ENCODE assay signal across 9 mouse cellular contexts in genomic region chr11:55032286-55032685, GRCm38 (mm10). TPM values are rescaled to one million over a fixed set of nuclear protein-coding genes. Genes with fewer than 3 reads are reported as not detected.
DNase-seq lines count a peak whose midpoint lies in the region; ATAC-seq lines count a peak whose summit lies in the region.
"Had no signal": no experiment of that assay in that cellular context is flagged by ENCODE, and none has a peak within 500 bp of the region (broad histone marks: within the 10 kb centered on the region; RNA-seq: fewer than 3 reads in every experiment).

No protein-coding gene starts in this region.

- H3K9ac ChIP-seq in kidney, embryonic 15.5 days, result peak overlapping the region; percentile 72
- peak overlapping the region; percentile 64; the same call in 1 of the 2 replicates for H3K9ac ChIP-seq in hindbrain, embryonic 15.5 days
- H3K9ac ChIP-seq in midbrain, embryonic 15.5 days, result 0 out of 2 replicates have a peak overlapping the region, but pooled peaks have one; percentile 45

- H3K9me3 ChIP-seq in kidney, embryonic 15.5 days (replicated peaks), result no peaks in the 10 kb centered on the region
- no peaks in the 10 kb centered on the region for H3K9me3 ChIP-seq in hindbrain, embryonic 15.5 days
- H3K9me3 ChIP-seq in midbrain, embryonic 15.5 days, result no peaks in the 10 kb centered on the region

- 19% methylated on average over 5 of the region's 5 CpGs for WGBS in kidney, embryonic 15.5 days
- WGBS in hindbrain, embryonic 15.5 days, result 33% methylated on average over 5 of the region's 5 CpGs
- WGBS in midbrain, embryonic 15.5 days, result 30% methylated on average over 5 of the region's 5 CpGs

- no peak for DNase-seq in kidney, postnatal 36 days
- no peak for DNase-seq in gastrocnemius, postnatal 25 days
- no peak for DNase-seq in adrenal gland, adult 18-20 months (ENCODE audit: low spot score in 2 of 2)
- DNase-seq: kidney, postnatal 25 days had no signal

- H3K36me3 ChIP-seq in kidney, embryonic 15.5 days, result no peaks in the 10 kb centered on the region
- no peaks in the 10 kb centered on the region for H3K36me3 ChIP-seq in hindbrain, embryonic 15.5 days
- no peaks in the 10 kb centered on the region for H3K36me3 ChIP-seq in midbrain, embryonic 15.5 days (replicated peaks)

- H3K4me3 ChIP-seq in kidney, embryonic 15.5 days (replicated peaks), result peak overlapping the region; percentile 75
- peak overlapping the region; percentile 96 for H3K4me3 ChIP-seq in brown adipose tissue, adult 24 weeks (ENCODE audit: insufficient read depth, low read depth, low read length)
- peak overlapping the region; percentile 65 for H3K4me3 ChIP-seq in hindbrain, embryonic 15.5 days
- H3K4me3 ChIP-seq in midbrain, embryonic 15.5 days, result peak overlapping the region; percentile 54

- no peak for ATAC-seq in kidney, embryonic 15.5 days (replicated peaks; ENCODE audit: low FRiP score)
- no peak for ATAC-seq in hindbrain, embryonic 15.5 days (ENCODE audit: low FRiP score, low read depth)
- ATAC-seq in midbrain, embryonic 15.5 days (replicated peaks), result no peak
- no peak for ATAC-seq in CD4-positive, CD25-positive, alpha-beta regulatory T cell, adult 4 months

- H3K4me1 ChIP-seq in kidney, embryonic 15.5 days, result peaks cover 56% of the 10 kb centered on the region
- peaks cover 25% of the 10 kb centered on the region for H3K4me1 ChIP-seq in brown adipose tissue, adult 24 weeks (ENCODE audit: control insufficient read depth, insufficient read depth, insufficient read length, low read length)
- H3K4me1 ChIP-seq in hindbrain, embryonic 15.5 days (replicated peaks), result peaks cover 35% of the 10 kb centered on the region
- H3K4me1 ChIP-seq in midbrain, embryonic 15.5 days, result peaks cover 18% of the 10 kb centered on the region

- no peaks in the 10 kb centered on the region for H3K27me3 ChIP-seq in kidney, embryonic 15.5 days
- peaks cover 8% of the 10 kb centered on the region; the same call in 1 of the 2 replicates for H3K27me3 ChIP-seq in hindbrain, embryonic 15.5 days
- H3K27me3 ChIP-seq in midbrain, embryonic 15.5 days (replicated peaks), result peaks cover 14% of the 10 kb centered on the region; the same call in 1 of the 2 replicates

- peak overlapping the region; percentile 72 for H3K27ac ChIP-seq in kidney, embryonic 15.5 days
- H3K27ac ChIP-seq in brown adipose tissue, adult 24 weeks (replicated peaks; ENCODE audit: low read depth, low read length), result peak overlapping the region; percentile 76
- peak overlapping the region; percentile 60; the same call in 1 of the 2 replicates for H3K27ac ChIP-seq in hindbrain, embryonic 15.5 days (replicated peaks)
- no peak overlapping the region for H3K27ac ChIP-seq in midbrain, embryonic 15.5 days

- peak overlapping the region; percentile 96 for H3K4me2 ChIP-seq in kidney, embryonic 15.5 days
- peak overlapping the region; percentile 98 for H3K4me2 ChIP-seq in hindbrain, embryonic 15.5 days
- peak overlapping the region; percentile 98 for H3K4me2 ChIP-seq in midbrain, embryonic 15.5 days

RNA-seq across cellular contexts. Expression of gene Anxa6, which starts 1.0 kb away (rescaled TPM):
- polyA plus RNA-seq in kidney, embryonic 15.5 days (2015; fragmentation: Nextera tagmentation; extraction: Ambion mirVana), result 201 and 233 TPM in 2 replicates
- polyA plus RNA-seq in brown adipose tissue, adult 24 weeks (2012; ENCODE audit: insufficient read depth, insufficient read length, missing spikeins), result 212 and 213 TPM in 2 replicates
- 58.4 and 67.8 TPM in 2 replicates for polyA plus RNA-seq in hindbrain, embryonic 15.5 days (2015; fragmentation: Nextera tagmentation; extraction: Ambion mirVana)
- polyA plus RNA-seq in midbrain, embryonic 15.5 days (2015; fragmentation: Nextera tagmentation; extraction: Ambion mirVana), result 42.2 and 48.0 TPM in 2 replicates
- polyA plus RNA-seq in CD4-positive, CD25-positive, alpha-beta regulatory T cell, adult 4 months (2017; shearing (Covaris generic)), result 100 to 1,000 TPM; 387 to 504 TPM
- total RNA-seq in gastrocnemius, postnatal 25 days (2021), result 100 to 1,000 TPM; 180 to 209 TPM
- total RNA-seq in adrenal gland, adult 18-20 months (2021), result 100 to 1,000 TPM; 123 to 197 TPM

RNA-seq across cellular contexts. Expression of gene Ccdc69, which starts 45.6 kb away (rescaled TPM):
- 3.2 and 3.3 TPM in 2 replicates for polyA plus RNA-seq in kidney, embryonic 15.5 days (2015; fragmentation: Nextera tagmentation; extraction: Ambion mirVana)
- 42.5 and 46.3 TPM in 2 replicates for polyA plus RNA-seq in brown adipose tissue, adult 24 weeks (2012; ENCODE audit: insufficient read depth, insufficient read length, missing spikeins)
- polyA plus RNA-seq in hindbrain, embryonic 15.5 days (2015; fragmentation: Nextera tagmentation; extraction: Ambion mirVana), result 0.45 and 0.49 TPM in 2 replicates
- polyA plus RNA-seq in midbrain, embryonic 15.5 days (2015; fragmentation: Nextera tagmentation; extraction: Ambion mirVana), result 0.34 and 0.36 TPM in 2 replicates
- 10 to 100 TPM; 68.2 to 80.6 TPM for polyA plus RNA-seq in CD4-positive, CD25-positive, alpha-beta regulatory T cell, adult 4 months (2017; shearing (Covaris generic))
- total RNA-seq in gastrocnemius, postnatal 25 days (2021), result 1 to 10 TPM; 5.9 to 6.2 TPM
- total RNA-seq in adrenal gland, adult 18-20 months (2021), result 1 to 10 TPM; 7.4 to 9.8 TPM

Comparison
In these comparisons a context has a peak if more than half of its experiments do, and no peak if none do; other contexts are left out.
1. RNA of gene Ccdc69, which starts 45.6 kb away (polyA plus RNA-seq): 68.2 to 80.6 TPM in CD4-positive, CD25-positive, alpha-beta regulatory T cell, adult 4 months and 42.5 to 46.3 TPM in brown adipose tissue, adult 24 weeks; 3.2 to 3.3 TPM in kidney, embryonic 15.5 days, 0.45 to 0.49 TPM in hindbrain, embryonic 15.5 days and 0.34 to 0.36 TPM in midbrain, embryonic 15.5 days; every median in the first group is over 10 times any median in the second.
2. Peak in every context shown above with its lines, with median percentiles within 50 percentile points of each other: H3K4me2 ChIP-seq, H3K4me3 ChIP-seq and H3K9ac ChIP-seq.